ENCODE assay signal across 20 mouse cellular contexts in the genomic region with DNA sequence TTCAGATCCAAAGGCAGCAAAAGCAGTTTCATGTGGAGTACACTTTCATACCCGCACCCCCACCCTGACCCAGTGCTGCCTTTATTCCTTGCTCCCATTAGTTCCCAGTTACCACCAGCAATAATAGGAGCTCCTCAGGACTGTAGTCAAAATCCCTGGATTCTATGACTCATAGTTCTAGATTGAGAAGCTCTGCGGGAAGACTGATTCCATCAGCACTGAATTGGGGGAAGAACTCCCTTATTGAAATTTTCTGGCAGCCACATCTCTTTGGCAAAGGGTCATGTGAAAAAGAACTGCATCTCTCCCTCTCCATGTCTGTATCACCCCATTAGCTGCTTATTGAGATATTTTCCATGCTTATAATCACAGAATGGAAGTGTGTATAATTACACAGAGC.
A peak's percentile ranks its signal among the peaks of the same experiment; 100 is the strongest.
DNase-seq lines count a peak whose midpoint lies in the region; ATAC-seq and TF ChIP-seq lines count a peak whose summit lies in the region.
"Had no signal": no experiment of that assay in that cellular context is flagged by ENCODE, and none has a peak within 500 bp of the region (broad histone marks: within the 10 kb centered on the region; RNA-seq: fewer than 3 reads in every experiment).

No protein-coding gene starts in this region.

- no peaks in the 10 kb centered on the region for H3K9me3 ChIP-seq in midbrain, postnatal 0 days (ENCODE audit: low read length)
- no peaks in the 10 kb centered on the region for H3K9me3 ChIP-seq in midbrain, embryonic 14.5 days (ENCODE audit: control insufficient read depth, low read length)
- H3K9me3 ChIP-seq: embryonic facial prominence, embryonic 10.5 days; embryonic facial prominence, embryonic 12.5 days had no signal

- no peak for ATAC-seq in midbrain, postnatal 0 days (ENCODE audit: low FRiP score)
- no peak for ATAC-seq in midbrain, embryonic 14.5 days (ENCODE audit: low FRiP score, low TSS enrichment)
- ATAC-seq: activated CD4-positive, CD25-positive, alpha-beta regulatory T cell, adult 4 months; forebrain, embryonic 14.5 days; forebrain, embryonic 16.5 days; Patski had no signal

- WGBS in midbrain, postnatal 0 days: 74% methylated on average over 2 of the region's 2 CpGs
- 77% methylated on average over 2 of the region's 2 CpGs for whole genome bisulfite sequencing in midbrain, embryonic 14.5 days

- peak overlapping the region; percentile 68; the same call in 1 of the 2 replicates for H3K27ac ChIP-seq in layer of hippocampus, adult 2 months
- H3K27ac ChIP-seq in midbrain, postnatal 0 days (ENCODE audit: low read depth, low read length): no peak overlapping the region
- H3K27ac ChIP-seq in midbrain, embryonic 14.5 days (replicated peaks; ENCODE audit: low read depth, low read length): no peak overlapping the region
- H3K27ac ChIP-seq: embryonic facial prominence, embryonic 10.5 days; embryonic facial prominence, embryonic 12.5 days had no signal

- H3K36me3 ChIP-seq in midbrain, postnatal 0 days (ENCODE audit: insufficient read depth, low read length): no peaks in the 10 kb centered on the region
- H3K36me3 ChIP-seq in midbrain, embryonic 14.5 days (ENCODE audit: control insufficient read depth, insufficient read depth, low read length): no peaks in the 10 kb centered on the region
- H3K36me3 ChIP-seq: embryonic facial prominence, embryonic 10.5 days; embryonic facial prominence, embryonic 12.5 days had no signal

- no peaks in the 10 kb centered on the region for H3K4me1 ChIP-seq in midbrain, postnatal 0 days (ENCODE audit: insufficient read depth, low read length)
- no peaks in the 10 kb centered on the region for H3K4me1 ChIP-seq in midbrain, embryonic 14.5 days (ENCODE audit: control insufficient read depth, insufficient read depth, low read length)
- H3K4me1 ChIP-seq: embryonic facial prominence, embryonic 10.5 days; embryonic facial prominence, embryonic 12.5 days had no signal

- H3K9ac ChIP-seq in midbrain, postnatal 0 days (replicated peaks; ENCODE audit: low read length, poor library complexity, severe bottlenecking): no peak overlapping the region
- no peak overlapping the region for H3K9ac ChIP-seq in midbrain, embryonic 14.5 days (replicated peaks; ENCODE audit: low read length)
- H3K9ac ChIP-seq: embryonic facial prominence, embryonic 12.5 days had no signal

- no peak overlapping the region for H3K4me2 ChIP-seq in midbrain, postnatal 0 days (ENCODE audit: low read depth, low read length, poor library complexity, severe bottlenecking)
- H3K4me2 ChIP-seq in midbrain, embryonic 14.5 days (ENCODE audit: low read length): no peak overlapping the region
- H3K4me2 ChIP-seq: embryonic facial prominence, embryonic 12.5 days had no signal

- TF ChIP-seq CTCF in layer of hippocampus, adult 2 months (conservative IDR thresholded peaks at IDR 0.05): no peak
- no peak for TF ChIP-seq CTCF in midbrain, postnatal 0 days (IDR thresholded peaks at IDR 0.05)

- H3K27me3 ChIP-seq in midbrain, postnatal 0 days (ENCODE audit: insufficient read depth, low read length): no peaks in the 10 kb centered on the region
- H3K27me3 ChIP-seq in midbrain, embryonic 14.5 days (ENCODE audit: control insufficient read depth, insufficient read depth, low read length): 0 out of 2 replicates have a peak, but pooled peaks cover 3% of the 10 kb centered on the region
- H3K27me3 ChIP-seq: embryonic facial prominence, embryonic 12.5 days; Patski had no signal

- peak; percentile 12 to 19 for DNase-seq in cerebellum, postnatal 10 days
- no peak for DNase-seq in cerebellum, postnatal 4 days (ENCODE audit: low spot score in 2 of 2)
- DNase-seq in layer of hippocampus, adult 2 months (ENCODE audit: low spot score in 2 of 2): no peak
- no peak for DNase-seq in layer of hippocampus, adult 11-12 months (ENCODE audit: low spot score)
- DNase-seq in midbrain, postnatal 0 days (ENCODE audit: low spot score): peak; percentile 32
- no peak for DNase-seq in midbrain, embryonic 14.5 days
- peak; percentile 40 for DNase-seq in brain, adult 2 months (ENCODE audit: low read depth, low spot score)
- no peak for DNase-seq in adrenal gland, postnatal 25 days
- DNase-seq: adrenal gland, adult 8-10 months; adrenal gland, postnatal 14 days; cerebellum, adult 18-20 months; cerebellum, adult 8-10 months; cerebellum, postnatal 14 days; cerebellum, postnatal 36 days had no signal

- H3K4me3 ChIP-seq in layer of hippocampus, adult 2 months: no peak overlapping the region
- H3K4me3 ChIP-seq in midbrain, postnatal 0 days (ENCODE audit: low read depth, low read length): no peak overlapping the region
- no peak overlapping the region for H3K4me3 ChIP-seq in midbrain, embryonic 14.5 days (replicated peaks; ENCODE audit: low read depth, low read length)
- H3K4me3 ChIP-seq: embryonic facial prominence, embryonic 10.5 days; embryonic facial prominence, embryonic 12.5 days had no signal

Comparison
In these comparisons a context has a peak if more than half of its experiments do, and no peak if none do; other contexts are left out.
1. DNase-seq: peak in cerebellum, postnatal 10 days (2 of 2), midbrain, postnatal 0 days (single experiment) and brain, adult 2 months (single experiment); none in cerebellum, postnatal 4 days (0 of 2), layer of hippocampus, adult 2 months (0 of 2), layer of hippocampus, adult 11-12 months (single experiment), midbrain, embryonic 14.5 days (single experiment) and adrenal gland, postnatal 25 days (single experiment).